Mouse (Mus musculus) liver, postnatal 0 days (tissue): ENCODE results near the gene Pdzd2.

Source experiments
- CTCF ChIP-seq: sonication (generic); IDR thresholded peaks from 2 replicates; pipeline ENCODE4 v1.5.1; 2016; ENCODE audit warnings: antibody characterized with exemption, low read depth
- EP300 ChIP-seq: IDR thresholded peaks from 2 replicates; pipeline ENCODE4 v1.6.1; 2016; ENCODE audit warnings: antibody characterized with exemption, low read depth, mild to moderate bottlenecking

DNA sequence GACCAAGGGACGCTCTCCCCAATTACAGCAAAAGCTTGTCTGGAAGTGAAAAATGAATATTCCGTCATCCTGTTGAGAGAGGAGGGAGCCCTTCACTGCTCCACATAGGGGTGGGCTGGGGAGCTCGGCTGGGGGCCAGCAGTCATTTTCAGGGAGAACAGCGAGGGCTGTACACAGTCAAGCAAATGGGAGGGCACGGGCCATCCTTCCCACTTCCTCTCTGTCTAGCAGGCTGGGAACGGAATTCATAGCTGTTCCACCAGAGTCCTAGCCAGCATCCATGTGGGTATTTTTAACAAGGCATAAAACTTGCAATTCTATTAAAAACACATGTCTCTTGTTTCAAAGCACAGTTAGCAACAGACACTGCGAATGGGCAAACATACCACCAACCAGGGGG is 59.0 kb downstream of the Pdzd2 start:
- TF ChIP-seq CTCF, result no peak
- no peak for TF ChIP-seq EP300
